Mouse (Mus musculus) embryonic facial prominence, embryonic 11.5 days (tissue): ENCODE results near the gene Slc30a3. TPM values are rescaled to one million over a fixed set of nuclear protein-coding genes. Genes with fewer than 3 reads are reported as not detected.

Experiments used
- ATAC-seq: fragments of 200-750 bp; cut with Nextera tagmentation; replicated peaks from 2 replicates; pipeline ENCODE4 v1.8.0; 2017; ENCODE audit warnings: low read depth; ENCODE audit not compliant: insufficient number of reproducible peaks, low FRiP score, low TSS enrichment
- DNase-seq: peaks from one replicate; pipeline ENCODE4 v3.0.0-alpha.2; 2015; ENCODE audit warnings: low spot score
- H3K27ac ChIP-seq: fragments of 300-500 bp; sonication (generic); replicated peaks from 2 replicates; pipeline ENCODE4 v1.5.1; 2014; ENCODE audit warnings: mild to moderate bottlenecking, low read depth, low read length, control low read depth
- H3K27me3 ChIP-seq: fragments of 300-500 bp; sonication (generic); 2 replicates; pipeline ENCODE4 v1.6.1; 2014; ENCODE audit warnings: mild to moderate bottlenecking, low read length, moderate library complexity, mixed read lengths; ENCODE audit not compliant: control insufficient read depth, insufficient read depth
- H3K36me3 ChIP-seq: fragments of 300-500 bp; sonication (generic); replicated peaks from 2 replicates; pipeline ENCODE4 v1.6.1; 2014; ENCODE audit warnings: low read depth, mild to moderate bottlenecking, low read length, moderate library complexity, mixed read lengths; ENCODE audit not compliant: control insufficient read depth, insufficient read depth
- H3K4me1 ChIP-seq: fragments of 300-500 bp; sonication (generic); 2 replicates; pipeline ENCODE4 v1.6.1; 2014; ENCODE audit warnings: low read length, mixed read lengths; ENCODE audit not compliant: control insufficient read depth, insufficient read depth
- H3K4me2 ChIP-seq: fragments of 300-500 bp; sonication (generic); 2 replicates; pipeline ENCODE4 v1.6.1; 2014; ENCODE audit warnings: low read depth, mild to moderate bottlenecking, control low read depth, low read length, moderate library complexity
- H3K4me3 ChIP-seq: fragments of 300-500 bp; sonication (generic); 2 replicates; pipeline ENCODE4 v1.5.1; 2014; ENCODE audit warnings: low read depth, low read length, control low read depth
- H3K9ac ChIP-seq: fragments of 300-500 bp; sonication (generic); replicated peaks from 2 replicates; pipeline ENCODE4 v1.6.1; 2014; ENCODE audit warnings: mild to moderate bottlenecking, control low read depth, low read length
- H3K9me3 ChIP-seq: fragments of 300-500 bp; sonication (generic); replicated peaks from 2 replicates; pipeline ENCODE4 v1.6.1; 2016; ENCODE audit warnings: mild to moderate bottlenecking, low read length, inconsistent platforms, mixed read lengths; ENCODE audit not compliant: control insufficient read depth
- WGBS: fragments of 180-500 bp; shearing (Covaris S2); extraction: QIAGEN DNeasy Blood & Tissue Kit; methylation state at CpG from one replicate; pipeline ENCODE4 v1.1.7; 2014; 5-methylcytosine and 5-hydroxymethylcytosine counted together
- polyA plus RNA-seq: library from polyadenylated mRNA; unstranded; fragments of >200 nt; fragmentation: Nextera tagmentation; extraction: Ambion mirVana; gene quantifications from 2 replicates; pipeline ENCODE4 v1.2.1, GENCODE M21; 2014

Slc30a3 gene
- polyA plus RNA-seq, 1 experiment from 2014 or later = 0.46 TPM

GRCm38 (mm10) chr5:31087131-31087530 is 20.9 kb downstream of the Slc30a3 start:
- no peak overlapping the region for H3K27ac ChIP-seq

GRCm38 (mm10) chr5:31086606-31087005 is 21.4 kb downstream of the Slc30a3 start:
- Histone ChIP-seq H3K36me3 (no peaks in the 10 kb centered on the region), H3K27me3 (peaks cover 27% of the 10 kb centered on the region), H3K9me3 (no peaks in the 10 kb centered on the region), H3K4me3 (no peak overlapping the region), H3K4me2 (no peak overlapping the region), H3K9ac (no peak overlapping the region), H3K4me1 (no peaks in the 10 kb centered on the region), H3K27ac (no peak overlapping the region)
- 32% methylated on average over 7 of the region's 7 CpGs for WGBS
- ATAC-seq (no peak), DNase-seq (no peak)

More at GRCm38 (mm10) chr5:31087131-31087530, 20.9 kb downstream of the Slc30a3 start:
- no peak overlapping the region for H3K4me2 ChIP-seq
- no peaks in the 10 kb centered on the region for H3K9me3 ChIP-seq
- no peak overlapping the region for H3K9ac ChIP-seq
- no peaks in the 10 kb centered on the region for H3K36me3 ChIP-seq
- 92% methylated on average over 2 of the region's 2 CpGs for WGBS
- DNase-seq = no peak
- ATAC-seq = no peak
- H3K4me1 ChIP-seq = no peaks in the 10 kb centered on the region
- peaks cover 32% of the 10 kb centered on the region for H3K27me3 ChIP-seq
- H3K4me3 ChIP-seq = no peak overlapping the region

GRCm38 (mm10) chr5:31083949-31084348 is 24.1 kb downstream of the Slc30a3 start:
- DNase-seq (no peak), ATAC-seq (no peak; the same call in 1 of the 2 replicates)
- Histone ChIP-seq H3K27me3 (0 out of 2 replicates have a peak, but pooled peaks cover under 1% of the 10 kb centered on the region), H3K27ac (no peak overlapping the region), H3K4me1 (no peaks in the 10 kb centered on the region), H3K4me3 (no peak overlapping the region), H3K36me3 (0 out of 2 replicates have a peak, but pooled peaks cover 2% of the 10 kb centered on the region), H3K4me2 (no peak overlapping the region), H3K9me3 (no peaks in the 10 kb centered on the region), H3K9ac (no peak overlapping the region)
- WGBS = 13% methylated on average over 8 of the region's 8 CpGs

- no peak for ATAC-seq
Observed at GRCm38 (mm10) chr5:31082935-31083625, 25.0 kb downstream of the Slc30a3 start.

GRCm38 (mm10) chr5:31082355-31082754 is 25.7 kb downstream of the Slc30a3 start:
- H3K36me3 ChIP-seq = peaks cover 3% of the 10 kb centered on the region
- no peaks in the 10 kb centered on the region for H3K27me3 ChIP-seq
- no peaks in the 10 kb centered on the region for H3K9me3 ChIP-seq
- no peaks in the 10 kb centered on the region for H3K4me1 ChIP-seq
- no peak overlapping the region for H3K4me3 ChIP-seq
- peak; percentile 70 for DNase-seq
- 21% methylated on average over 5 of the region's 5 CpGs for WGBS
- H3K4me2 ChIP-seq = no peak overlapping the region
- no peak overlapping the region for H3K9ac ChIP-seq
- no peak for ATAC-seq
- H3K27ac ChIP-seq = no peak overlapping the region

More at GRCm38 (mm10) chr5:31082935-31083625, 25.0 kb downstream of the Slc30a3 start:
- Histone ChIP-seq H3K9ac (no peak overlapping the region), H3K4me2 (no peak overlapping the region), H3K4me1 (no peaks in the 10 kb centered on the region), H3K27me3 (no peaks in the 10 kb centered on the region), H3K36me3 (peaks cover 2% of the 10 kb centered on the region; the same call in 1 of the 2 replicates), H3K9me3 (no peaks in the 10 kb centered on the region), H3K4me3 (no peak overlapping the region), H3K27ac (no peak overlapping the region)
- WGBS = 48% methylated on average over 12 of the region's 12 CpGs
- no peak for DNase-seq

GRCm38 (mm10) chr5:31081386-31081785 is 26.7 kb downstream of the Slc30a3 start:
- Histone ChIP-seq H3K27ac (no peak overlapping the region), H3K4me1 (no peaks in the 10 kb centered on the region), H3K27me3 (no peaks in the 10 kb centered on the region), H3K4me2 (no peak overlapping the region), H3K36me3 (peaks cover 5% of the 10 kb centered on the region), H3K9ac (no peak overlapping the region), H3K9me3 (no peaks in the 10 kb centered on the region), H3K4me3 (no peak overlapping the region)
- ATAC-seq (no peak), DNase-seq (peak; percentile 70)
- 80% methylated on average over 3 of the region's 3 CpGs for WGBS

GRCm38 (mm10) chr5:31080795-31081164 is 27.3 kb downstream of the Slc30a3 start:
- no peak for DNase-seq
- Histone ChIP-seq H3K4me1 (no peaks in the 10 kb centered on the region), H3K9ac (no peak overlapping the region), H3K4me2 (no peak overlapping the region), H3K4me3 (no peak overlapping the region), H3K36me3 (peaks cover 7% of the 10 kb centered on the region), H3K27ac (no peak overlapping the region), H3K27me3 (no peaks in the 10 kb centered on the region), H3K9me3 (no peaks in the 10 kb centered on the region)
- ATAC-seq = no peak
- WGBS = 74% methylated on average over 3 of the region's 3 CpGs

GRCm38 (mm10) chr5:31080059-31080794 is 27.8 kb downstream of the Slc30a3 start:
- 74% methylated on average over 13 of the region's 13 CpGs for WGBS
- no peak for ATAC-seq
- no peaks in the 10 kb centered on the region for H3K27me3 ChIP-seq
- H3K4me3 ChIP-seq = no peak overlapping the region
- no peaks in the 10 kb centered on the region for H3K9me3 ChIP-seq
- H3K4me1 ChIP-seq = no peaks in the 10 kb centered on the region
- H3K27ac ChIP-seq = no peak overlapping the region
- H3K4me2 ChIP-seq = no peak overlapping the region
- H3K36me3 ChIP-seq = peaks cover 10% of the 10 kb centered on the region
- H3K9ac ChIP-seq = no peak overlapping the region
- DNase-seq = no peak
